Mouse (Mus musculus) left cerebral cortex, postnatal 36 days (tissue): ENCODE measurements around the gene Tmem229b. TPM values are rescaled to one million over a fixed set of nuclear protein-coding genes. Genes with fewer than 3 reads are reported as not detected.
A peak's percentile ranks its signal among the peaks of the same experiment; 100 is the strongest.
"Not testable (repeated sequence)": the region's sequence is repeated elsewhere in the genome, so short reads cannot be mapped to it uniquely, and the experiment has no call there.

Experiments
- DNase-seq, 2 experiments: peaks; one replicate each; pipeline ENCODE4 v3.0.0; 2021 to 2022; ENCODE audit warnings: low spot score in 2 of 2, mixed read lengths in 1 of 2
- intact Hi-C: fragments of 180-260 bp; cut with DNase I; formaldehyde crosslinking; loops from one replicate; pipeline ENCODE4 v1.15.1; 2025
- total RNA-seq, 2 experiments: library from RNA; stranded (reverse); gene quantifications; 2 replicates each; pipeline ENCODE4 v1.2.3; 2021

Gene Tmem229b
- total RNA-seq, 2 experiments from 2014 or later: 29.6 to 33.1 TPM

GRCm38 (mm10) chr12:78971649-78972048 is 35.8 kb downstream of the Tmem229b start:
- intact Hi-C loops: no loop called here
- no peak for DNase-seq

GRCm38 (mm10) chr12:78970725-78971124 is 36.7 kb downstream of the Tmem229b start:
- intact Hi-C loops: no loop called here
- no peak for DNase-seq

- intact Hi-C loops, DNase-seq: not testable (repeated sequence)
Measured at GRCm38 (mm10) chr12:78964496-78964895, 42.9 kb downstream of the Tmem229b start.

GRCm38 (mm10) chr12:78956405-78956804 is 51.0 kb downstream of the Tmem229b start:
- DNase-seq: no peak
- intact Hi-C loops: no loop called here

GRCm38 (mm10) chr12:78952484-78952883 is 54.9 kb downstream of the Tmem229b start:
- intact Hi-C loops: no loop called here
- no peak for DNase-seq

GRCm38 (mm10) chr12:78952053-78952452 is 55.4 kb downstream of the Tmem229b start:
- no peak for DNase-seq
- intact Hi-C loops: no loop called here

GRCm38 (mm10) chr12:78947661-78948060 is 59.8 kb downstream of the Tmem229b start:
- intact Hi-C loops: no loop called here
- no peak for DNase-seq

- intact Hi-C loops: no loop called here
- DNase-seq: no peak
Measured at GRCm38 (mm10) chr12:78947161-78947560, 60.3 kb downstream of the Tmem229b start.

- no peak for DNase-seq
- intact Hi-C loops: no loop called here
Measured at GRCm38 (mm10) chr12:78942931-78943330, 64.5 kb downstream of the Tmem229b start.

- intact Hi-C loops: no loop called here
- no peak for DNase-seq
Measured at GRCm38 (mm10) chr12:78940081-78940480, 67.3 kb downstream of the Tmem229b start.

GRCm38 (mm10) chr12:78939393-78940037 is 67.9 kb downstream of the Tmem229b start:
- DNase-seq: no peak
- intact Hi-C loops: no loop called here

GRCm38 (mm10) chr12:78936494-78936893 is 70.9 kb downstream of the Tmem229b start:
- intact Hi-C loops: no loop called here
- no peak for DNase-seq

- DNase-seq: no peak
- intact Hi-C loops: no loop called here
Measured at GRCm38 (mm10) chr12:78929900-78930299, 77.5 kb downstream of the Tmem229b start.

- intact Hi-C loops: no loop called here
- no peak for DNase-seq
Measured at GRCm38 (mm10) chr12:78927287-78927686, 80.1 kb downstream of the Tmem229b start.

GRCm38 (mm10) chr12:78923539-78924189 is 83.8 kb downstream of the Tmem229b start:
- intact Hi-C loops: loop anchor here (5.0 kb wide), 1 partner anchor 59 kb away; no protein-coding TSS in a partner anchor
- DNase-seq: no peak

GRCm38 (mm10) chr12:78922977-78923376 is 84.5 kb downstream of the Tmem229b start:
- intact Hi-C loops: loop anchor here (5.0 kb wide), 1 partner anchor 59 kb away; no protein-coding TSS in a partner anchor
- DNase-seq: not testable (repeated sequence)

- no peak for DNase-seq
- intact Hi-C loops: loop anchor here (5.0 kb wide), 1 partner anchor 60 kb away; no protein-coding TSS in a partner anchor
Measured at GRCm38 (mm10) chr12:78922058-78922457, 85.4 kb downstream of the Tmem229b start.

GRCm38 (mm10) chr12:78921421-78921820 is 86.0 kb downstream of the Tmem229b start:
- DNase-seq: no peak
- intact Hi-C loops: loop anchor here (5.0 kb wide), 1 partner anchor 61 kb away; no protein-coding TSS in a partner anchor

GRCm38 (mm10) chr12:78919079-78919712 is 88.2 kb downstream of the Tmem229b start:
- intact Hi-C loops: loop anchor here (2.0 to 5.0 kb wide), 4 partner anchors 88 to 178 kb away; partner anchors contain the start of genes Pigh and Tmem229b
- peak; percentile 47 to 55 for DNase-seq
